Mouse (Mus musculus): ENCODE measurements at regions not wholly inside any gene's neighbourhood (a gene's known extent, or its start where the extent isn't known, plus 50 kb on each side); places are given as distances from the start of the nearest gene placed in this dataset.

- TF ChIP-seq CTCF (IDR thresholded peaks at IDR 0.05; ENCODE audit: control insufficient read depth, insufficient read depth, low read length) (no peak), POLR2A (IDR thresholded peaks at IDR 0.05; ENCODE audit: borderline replicate concordance, control insufficient read depth, low read depth, low read length) (no peak)
Measured at GRCm38 (mm10) chr3:120618358-120618757, 553.1 kb downstream of the Rwdd3 start.
